Mouse (Mus musculus) adrenal gland, postnatal 36 days (tissue): ENCODE results near the gene Fbxo39. TPM values are rescaled to one million over a fixed set of nuclear protein-coding genes. Genes with fewer than 3 reads are reported as not detected.
A peak's percentile ranks its signal among the peaks of the same experiment; 100 is the strongest.

Experiments
- DNase-seq, 2 experiments: peaks; one replicate each; pipeline ENCODE4 v3.0.0; 2021; ENCODE audit warnings: mixed read lengths in 1 of 2
- long read RNA-seq, 2 experiments: library from polyadenylated mRNA; stranded (forward); transcript quantifications; one replicate each; pipeline ENCODE4 v2.0.0; 2021; ENCODE audit warnings: borderline sequencing depth in 2 of 2
- total RNA-seq, 2 experiments: library from RNA; stranded (reverse); gene quantifications; 2 replicates each; pipeline ENCODE4 v1.2.3; 2021

Fbxo39 gene
- total RNA-seq, result not detected
- long read RNA-seq, experiment 1, result 0 reads
- long read RNA-seq, experiment 2, result 0 reads

DNA sequence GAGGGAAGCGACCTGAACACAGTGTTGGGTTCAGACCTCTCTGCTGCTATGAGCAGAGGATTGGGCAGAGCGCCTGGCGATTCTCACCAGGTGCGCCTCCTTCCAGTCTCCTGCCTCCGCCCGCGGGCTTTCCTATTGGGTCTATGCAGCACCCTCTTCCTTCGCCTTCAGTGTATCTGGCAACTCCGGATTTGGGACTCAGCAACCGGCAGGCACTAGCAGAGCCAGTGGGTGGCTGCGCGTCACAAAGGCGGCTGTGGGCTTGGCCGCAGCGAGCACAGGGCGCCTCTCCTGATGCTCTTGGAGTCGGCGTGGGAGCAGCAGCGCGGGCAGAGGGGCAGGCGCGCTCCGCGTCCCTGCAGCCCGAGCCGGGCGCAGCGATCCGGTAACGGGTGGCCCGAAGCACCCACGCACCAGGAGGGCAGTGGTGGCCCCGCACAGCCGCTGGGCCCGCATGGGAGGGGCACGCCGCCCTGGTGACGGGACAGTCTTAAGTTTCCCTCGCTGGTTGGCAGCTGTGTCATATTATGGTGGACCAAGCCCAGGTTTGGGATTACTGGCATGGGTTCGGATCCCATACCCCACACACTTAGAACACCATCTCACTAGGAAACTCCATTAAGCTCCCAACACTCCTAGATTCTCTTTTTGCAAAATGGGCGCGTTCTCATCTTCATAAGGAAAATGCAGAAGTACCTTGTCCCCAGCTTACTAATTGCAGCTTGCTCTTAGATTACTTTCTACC lies at the start of gene Fbxo39:
TSS of gene Fbxo39 (plus strand) at position 294 of the 745 bp plus-strand sequence.
- DNase-seq, result peak in 1 of 2 experiments; percentile 12

- DNase-seq, result peak; percentile 29 to 51
Observed at GRCm38 (mm10) chr11:72265483-72265882, 48.8 kb upstream of the Fbxo39 start.

- DNase-seq, result peak; percentile 68 to 78
Observed at GRCm38 (mm10) chr11:72266207-72266959, 47.9 kb upstream of the Fbxo39 start.

GRCm38 (mm10) chr11:72266960-72267560 lies 47.2 kb upstream of the Fbxo39 start, which contains the start of gene Slc13a5:
Slc13a5 (minus strand) TSS chr11:72267222.
- DNase-seq, result peak; percentile 24 to 25

- no peak for DNase-seq
Observed at GRCm38 (mm10) chr11:72271761-72272160, 42.5 kb upstream of the Fbxo39 start.

DNA sequence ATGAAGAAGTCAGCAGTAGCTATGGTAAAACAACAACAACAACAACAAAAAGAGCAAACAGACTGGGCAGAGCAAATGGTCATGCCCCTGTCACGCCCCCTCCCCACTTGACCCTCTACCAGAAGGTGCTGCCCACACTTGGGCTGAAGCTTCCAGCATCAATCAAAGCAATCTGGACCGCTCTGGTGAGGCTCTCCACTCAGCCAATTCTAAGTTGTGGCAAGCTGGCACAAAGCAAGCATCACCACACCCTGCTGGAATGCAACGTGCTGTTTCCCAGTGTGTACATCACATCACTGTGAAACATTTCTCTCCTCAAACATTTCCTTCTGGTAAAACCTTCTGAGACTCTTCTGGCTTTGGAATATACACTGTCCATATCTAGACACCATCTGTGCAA lies 40.9 kb upstream of the Fbxo39 start:
- DNase-seq, result no peak

DNA sequence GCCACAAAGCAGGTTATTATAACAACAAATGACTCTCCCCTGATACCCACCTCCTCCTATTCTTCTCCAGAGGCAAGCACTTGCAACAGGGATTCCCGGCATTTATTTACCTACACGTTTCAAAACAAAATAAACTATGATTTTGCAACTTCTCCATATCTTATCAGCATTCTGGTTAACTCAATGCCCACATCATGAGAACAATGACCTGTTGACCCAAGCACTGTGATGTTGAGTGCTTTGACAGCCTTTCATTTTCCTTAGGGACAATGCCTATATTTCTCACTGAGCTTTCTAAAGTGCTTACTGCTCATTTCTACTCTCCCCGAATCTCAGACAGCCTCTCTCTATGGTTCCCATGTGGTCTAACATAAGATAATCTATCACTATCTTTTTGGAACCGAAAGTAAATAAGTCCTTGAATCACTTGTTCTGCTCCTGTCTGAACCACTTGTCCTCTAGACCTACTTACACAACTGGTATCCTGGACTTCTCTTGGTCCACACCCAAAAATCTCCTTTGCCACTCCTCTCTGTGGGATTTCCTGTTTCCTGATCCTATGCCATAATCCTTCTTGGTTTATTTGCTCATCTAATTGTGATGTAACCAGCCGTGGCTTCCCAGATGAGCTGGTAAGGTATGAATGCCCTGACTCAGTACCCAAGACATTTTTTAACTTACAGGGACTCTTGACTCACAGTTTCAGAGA lies 32.9 kb upstream of the Fbxo39 start:
- no peak for DNase-seq

DNA sequence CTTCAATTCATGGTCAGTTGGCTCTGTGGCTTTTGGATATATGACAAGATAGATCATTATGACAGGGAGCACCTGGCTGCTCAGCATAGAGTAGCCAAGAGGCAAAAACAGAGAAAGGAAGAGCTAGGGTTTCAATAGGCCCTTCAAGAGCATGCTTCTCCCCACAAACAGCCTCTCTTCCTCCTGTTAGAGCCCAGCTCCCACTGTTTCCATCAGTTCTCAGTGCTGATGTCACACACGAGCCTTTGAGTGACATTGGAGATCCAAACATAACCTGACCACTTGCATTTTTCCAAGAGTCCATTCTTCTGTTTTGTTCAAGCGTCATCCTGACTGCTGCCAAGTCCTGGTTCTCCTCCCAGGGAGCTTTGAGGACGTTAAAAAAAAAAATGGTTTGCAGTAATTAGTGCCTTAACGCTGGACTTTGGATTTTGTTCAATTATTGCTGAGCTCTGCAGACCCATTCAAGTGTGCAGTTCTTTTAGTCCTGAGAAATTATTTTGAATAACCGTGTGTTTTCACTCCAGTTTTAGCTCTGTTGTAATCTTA lies 32.3 kb upstream of the Fbxo39 start:
- DNase-seq, result no peak

- no peak for DNase-seq
Observed at GRCm38 (mm10) chr11:72283486-72284224, 30.6 kb upstream of the Fbxo39 start.

GRCm38 (mm10) chr11:72284532-72285182 lies 29.6 kb upstream of the Fbxo39 start:
- no peak for DNase-seq

- DNase-seq, result no peak
Observed at GRCm38 (mm10) chr11:72285971-72286480, 28.2 kb upstream of the Fbxo39 start.

- no peak for DNase-seq
Observed at GRCm38 (mm10) chr11:72286651-72287050, 27.6 kb upstream of the Fbxo39 start.

DNA sequence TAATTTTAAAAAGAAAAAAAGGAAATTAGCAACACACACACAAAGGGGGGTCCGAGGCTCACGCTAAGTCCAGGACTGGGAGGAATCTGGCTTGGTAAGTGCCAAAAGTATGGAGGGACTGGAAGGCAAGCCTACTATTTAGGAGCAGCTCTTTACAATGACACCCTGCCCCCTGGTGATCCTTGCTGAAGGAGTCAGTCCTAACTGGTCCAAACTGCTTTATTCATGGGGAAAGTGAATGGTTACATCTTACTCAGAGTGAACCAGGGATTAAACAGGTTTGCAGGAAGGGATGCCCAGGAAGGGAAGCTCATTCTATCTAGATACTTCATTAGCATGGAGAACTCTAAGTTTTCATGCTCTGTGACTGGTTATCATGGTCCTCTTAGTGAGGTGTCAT lies 27.1 kb upstream of the Fbxo39 start:
- no peak for DNase-seq

DNA sequence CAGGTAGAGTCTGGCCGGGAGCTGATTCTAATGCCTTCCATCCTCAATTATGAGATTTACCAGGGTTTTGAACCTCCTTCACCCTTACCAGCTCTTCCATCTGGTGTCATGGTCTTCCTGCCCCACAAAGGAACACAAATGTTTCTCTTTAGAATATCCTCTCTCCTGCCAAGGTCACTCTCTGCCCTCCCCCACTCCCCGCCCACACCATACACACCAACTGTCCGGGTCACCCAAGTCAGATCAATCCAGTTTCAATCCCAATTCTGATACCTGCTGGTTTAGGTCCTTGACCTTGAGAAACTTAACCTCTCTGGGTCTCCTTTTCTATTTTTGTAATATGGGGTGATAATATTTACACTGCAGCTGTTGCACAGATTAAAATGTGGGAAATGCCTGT lies 26.7 kb upstream of the Fbxo39 start:
- DNase-seq, result no peak

DNA sequence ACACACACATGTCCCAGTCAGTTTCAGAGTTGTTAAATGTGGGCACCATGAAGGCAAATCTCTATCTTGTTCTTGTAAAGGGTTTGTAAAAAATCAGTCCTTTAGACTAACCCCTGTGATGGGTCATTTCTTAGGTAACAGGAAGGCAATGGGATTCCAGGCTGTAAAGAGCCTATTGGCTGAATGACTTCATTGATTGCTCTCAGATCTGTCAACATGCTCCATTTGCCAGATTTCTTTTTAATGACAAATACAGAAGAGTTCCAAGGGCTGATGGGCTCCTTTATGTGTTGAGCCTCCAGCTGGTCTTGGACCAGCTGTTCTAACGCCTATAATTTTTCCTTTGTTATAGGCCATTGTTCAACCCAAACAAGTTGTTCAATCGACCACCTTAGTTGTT lies 21.1 kb upstream of the Fbxo39 start:
- no peak for DNase-seq

GRCm38 (mm10) chr11:72301334-72301733 lies 12.9 kb upstream of the Fbxo39 start, which contains the start of gene Xaf1:
Xaf1 (plus strand) TSS chr11:72301629.
- peak; percentile 82 to 85 for DNase-seq

GRCm38 (mm10) chr11:72302230-72302629 lies 12.0 kb upstream of the Fbxo39 start:
- peak; percentile 59 to 78 for DNase-seq

- DNase-seq, result no peak
Observed at GRCm38 (mm10) chr11:72307461-72307860, 6.8 kb upstream of the Fbxo39 start.

GRCm38 (mm10) chr11:72308982-72309381 lies 5.3 kb upstream of the Fbxo39 start:
- no peak for DNase-seq

DNA sequence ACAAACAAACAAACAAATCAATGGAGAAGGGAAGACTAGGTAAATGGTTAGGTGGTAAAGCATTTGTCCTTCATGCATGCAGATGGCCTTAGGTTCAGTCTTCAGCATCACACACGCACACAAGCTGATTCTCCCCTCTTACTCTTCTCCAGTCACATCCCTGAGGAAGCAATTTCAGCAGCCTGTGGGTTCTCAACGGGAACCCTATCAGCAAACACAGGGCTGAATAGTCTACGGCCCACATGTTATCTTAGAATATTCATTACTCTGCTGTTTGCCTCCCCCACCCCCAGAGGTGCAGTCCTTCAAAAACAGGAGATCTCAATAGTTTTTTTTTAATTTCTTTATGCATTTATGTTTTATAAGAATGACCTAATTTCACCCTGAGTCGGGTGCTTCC lies 3.8 kb upstream of the Fbxo39 start:
- no peak for DNase-seq
